Mouse (Mus musculus): ENCODE measurements around the gene Gm17334. TPM values are rescaled to one million over a fixed set of nuclear protein-coding genes. Genes with fewer than 3 reads are reported as not detected.

Gene Gm17334
- polyA plus RNA-seq, 1 experiment from 2014 or later: not detected

GRCm38 (mm10) chr11:53795813-53796212 lies 22.8 kb upstream of the Gm17334 start:
- Histone ChIP-seq H3K9ac (no peak overlapping the region), H3K36me3 (no peaks in the 10 kb centered on the region), H3K27me3 (no peaks in the 10 kb centered on the region), H3K9me3 (no peaks in the 10 kb centered on the region), H3K4me1 (peaks cover 30% of the 10 kb centered on the region), H3K4me2 (no peak overlapping the region), H3K27ac (no peak overlapping the region), H3K4me3 (no peak overlapping the region)
- no peak for ATAC-seq (ENCODE audit: insufficient number of reproducible peaks, insufficient read depth, low FRiP score, low TSS enrichment, low read depth)
- 56% methylated on average over 8 of the region's 8 CpGs for WGBS

DNA sequence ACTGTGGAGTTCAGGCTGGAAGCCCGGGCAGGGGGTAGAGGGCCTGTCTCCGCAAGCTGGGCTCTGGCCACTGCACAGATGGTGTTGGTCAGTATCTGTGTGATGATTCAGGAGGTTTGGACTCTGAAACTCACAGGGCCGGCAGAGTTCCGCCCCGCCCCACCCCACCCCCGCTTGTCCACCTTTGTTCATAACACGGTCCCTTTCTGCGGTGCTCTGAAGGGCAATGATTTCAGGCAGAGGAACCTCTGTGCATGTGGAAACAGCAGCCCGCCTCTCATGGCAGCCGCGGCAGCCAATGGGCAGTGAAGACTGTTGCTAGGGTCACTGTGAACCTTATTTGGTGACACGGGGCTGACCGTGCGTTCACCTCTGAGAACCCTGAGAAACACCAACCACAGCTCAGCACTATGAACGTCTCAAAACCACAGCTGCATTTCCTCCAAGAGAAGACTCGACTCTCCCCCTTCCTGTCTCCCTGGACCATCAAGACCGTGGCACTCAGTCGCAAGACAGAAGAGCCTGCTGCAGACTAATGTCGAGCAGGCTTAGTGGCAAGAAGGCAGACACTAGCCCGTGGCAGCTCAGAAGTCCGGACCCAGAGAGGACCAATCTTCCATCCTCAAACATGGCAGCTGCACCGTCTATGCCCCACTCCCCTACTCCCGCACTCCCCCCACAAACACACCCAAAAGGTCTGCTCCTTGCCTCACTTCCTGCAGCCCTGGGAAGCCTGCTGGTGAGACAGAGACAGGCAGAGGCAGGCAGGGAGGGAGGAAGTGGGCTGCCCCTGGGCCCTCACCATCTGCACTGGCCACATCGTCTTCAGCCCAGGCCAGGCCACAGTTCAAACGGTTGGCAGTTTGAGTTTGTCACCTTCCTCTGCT lies 21.9 kb upstream of the Gm17334 start:
- Histone ChIP-seq H3K27me3 (no peaks in the 10 kb centered on the region), H3K4me1 (peaks cover 30% of the 10 kb centered on the region), H3K9ac (no peak overlapping the region), H3K27ac (no peak overlapping the region), H3K9me3 (no peaks in the 10 kb centered on the region), H3K4me2 (no peak overlapping the region), H3K4me3 (no peak overlapping the region), H3K36me3 (no peaks in the 10 kb centered on the region)
- WGBS: 66% methylated on average over 25 of the region's 25 CpGs
- no peak for ATAC-seq (ENCODE audit: insufficient number of reproducible peaks, insufficient read depth, low FRiP score, low TSS enrichment, low read depth)

DNA sequence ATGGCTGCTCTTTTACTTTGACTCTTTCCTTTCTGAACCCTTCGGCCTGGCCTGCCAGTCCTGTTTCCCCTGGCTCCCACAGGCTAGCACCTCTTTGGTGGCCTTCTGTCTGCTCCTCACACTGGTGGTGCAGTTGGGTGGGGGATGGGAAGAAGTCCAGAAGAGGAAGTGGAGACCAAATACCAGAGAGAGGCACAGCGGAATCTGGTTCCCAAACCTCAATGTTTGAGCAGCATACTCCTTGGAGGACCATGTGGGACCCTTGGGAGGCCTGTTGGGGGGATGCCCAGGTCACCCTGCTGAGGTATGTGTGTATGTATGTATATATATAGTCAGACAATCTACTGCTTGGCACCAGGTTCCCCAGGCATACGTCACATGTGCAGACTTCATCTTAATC lies 21.0 kb upstream of the Gm17334 start:
- Histone ChIP-seq H3K27me3 (no peaks in the 10 kb centered on the region), H3K9me3 (no peaks in the 10 kb centered on the region), H3K4me2 (no peak overlapping the region), H3K27ac (no peak overlapping the region), H3K4me1 (peaks cover 30% of the 10 kb centered on the region), H3K4me3 (no peak overlapping the region), H3K36me3 (no peaks in the 10 kb centered on the region), H3K9ac (no peak overlapping the region)
- 74% methylated on average over 3 of the region's 3 CpGs for WGBS
- ATAC-seq (ENCODE audit: insufficient number of reproducible peaks, insufficient read depth, low FRiP score, low TSS enrichment, low read depth): no peak

DNA sequence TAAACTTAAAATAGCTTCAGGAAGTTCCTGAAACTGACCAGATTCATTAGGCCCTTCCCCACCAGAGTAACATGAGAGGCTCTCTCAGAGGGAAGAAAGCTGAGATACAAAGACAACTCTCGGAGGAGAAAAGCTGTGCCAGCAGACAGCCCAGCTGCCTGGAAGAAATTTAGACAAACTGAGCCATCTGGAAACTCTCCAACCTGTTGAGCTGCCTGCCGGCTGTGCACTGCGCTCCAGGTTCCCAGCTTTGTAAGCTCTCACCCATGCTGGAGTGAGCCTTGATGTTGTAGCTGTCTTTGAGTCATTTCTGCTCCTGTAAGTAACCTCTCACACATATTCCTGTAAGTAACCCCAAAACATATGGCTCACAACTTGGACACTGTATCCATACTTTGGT lies 20.0 kb upstream of the Gm17334 start:
- Histone ChIP-seq H3K27me3 (no peaks in the 10 kb centered on the region), H3K36me3 (no peaks in the 10 kb centered on the region), H3K9ac (no peak overlapping the region), H3K4me2 (no peak overlapping the region), H3K4me3 (no peak overlapping the region), H3K9me3 (no peaks in the 10 kb centered on the region), H3K27ac (0 out of 2 replicates have a peak overlapping the region, but pooled peaks have one; percentile 16), H3K4me1 (peaks cover 30% of the 10 kb centered on the region)
- ATAC-seq (ENCODE audit: insufficient number of reproducible peaks, insufficient read depth, low FRiP score, low TSS enrichment, low read depth): no peak
- 37% methylated on average over 3 of the region's 3 CpGs for WGBS

GRCm38 (mm10) chr11:53789277-53789676 lies 16.3 kb upstream of the Gm17334 start:
- H3K9me3 ChIP-seq: no peaks in the 10 kb centered on the region
- no peak overlapping the region for H3K4me3 ChIP-seq
- H3K9ac ChIP-seq: no peak overlapping the region
- 0 out of 2 replicates have a peak, but pooled peaks cover 4% of the 10 kb centered on the region for H3K4me1 ChIP-seq
- no peak for ATAC-seq (ENCODE audit: insufficient number of reproducible peaks, insufficient read depth, low FRiP score, low TSS enrichment, low read depth)
- no peak overlapping the region for H3K4me2 ChIP-seq
- WGBS: 68% methylated on average over 3 of the region's 3 CpGs
- H3K36me3 ChIP-seq: no peaks in the 10 kb centered on the region
- H3K27me3 ChIP-seq: no peaks in the 10 kb centered on the region
- H3K27ac ChIP-seq: no peak overlapping the region

- Histone ChIP-seq H3K4me2 (no peak overlapping the region), H3K9ac (no peak overlapping the region), H3K9me3 (no peaks in the 10 kb centered on the region), H3K4me3 (no peak overlapping the region), H3K4me1 (0 out of 2 replicates have a peak, but pooled peaks cover 4% of the 10 kb centered on the region), H3K27me3 (no peaks in the 10 kb centered on the region), H3K27ac (no peak overlapping the region), H3K36me3 (no peaks in the 10 kb centered on the region)
- no peak for ATAC-seq (ENCODE audit: insufficient number of reproducible peaks, insufficient read depth, low FRiP score, low TSS enrichment, low read depth)
- WGBS: 70% methylated on average over 8 of the region's 8 CpGs
Measured at GRCm38 (mm10) chr11:53788196-53788595, 15.2 kb upstream of the Gm17334 start.

- H3K27ac ChIP-seq: no peak overlapping the region
- no peaks in the 10 kb centered on the region for H3K27me3 ChIP-seq
- no peaks in the 10 kb centered on the region for H3K9me3 ChIP-seq
- H3K4me3 ChIP-seq: no peak overlapping the region
- no peak overlapping the region for H3K4me2 ChIP-seq
- WGBS: 85% methylated on average over 13 of the region's 13 CpGs
- no peaks in the 10 kb centered on the region for H3K4me1 ChIP-seq
- H3K36me3 ChIP-seq: no peaks in the 10 kb centered on the region
- H3K9ac ChIP-seq: no peak overlapping the region
- no peak for ATAC-seq (ENCODE audit: insufficient number of reproducible peaks, insufficient read depth, low FRiP score, low TSS enrichment, low read depth)
Measured at GRCm38 (mm10) chr11:53786058-53787031, 13.4 kb upstream of the Gm17334 start.

GRCm38 (mm10) chr11:53785311-53785936 lies 12.4 kb upstream of the Gm17334 start:
- H3K4me1 ChIP-seq: no peaks in the 10 kb centered on the region
- H3K9me3 ChIP-seq: no peaks in the 10 kb centered on the region
- no peak overlapping the region for H3K9ac ChIP-seq
- H3K4me3 ChIP-seq: no peak overlapping the region
- ATAC-seq (ENCODE audit: insufficient number of reproducible peaks, insufficient read depth, low FRiP score, low TSS enrichment, low read depth): no peak
- WGBS: 78% methylated on average over 3 of the region's 3 CpGs
- no peaks in the 10 kb centered on the region for H3K27me3 ChIP-seq
- no peak overlapping the region for H3K27ac ChIP-seq
- H3K36me3 ChIP-seq: no peaks in the 10 kb centered on the region
- no peak overlapping the region for H3K4me2 ChIP-seq

DNA sequence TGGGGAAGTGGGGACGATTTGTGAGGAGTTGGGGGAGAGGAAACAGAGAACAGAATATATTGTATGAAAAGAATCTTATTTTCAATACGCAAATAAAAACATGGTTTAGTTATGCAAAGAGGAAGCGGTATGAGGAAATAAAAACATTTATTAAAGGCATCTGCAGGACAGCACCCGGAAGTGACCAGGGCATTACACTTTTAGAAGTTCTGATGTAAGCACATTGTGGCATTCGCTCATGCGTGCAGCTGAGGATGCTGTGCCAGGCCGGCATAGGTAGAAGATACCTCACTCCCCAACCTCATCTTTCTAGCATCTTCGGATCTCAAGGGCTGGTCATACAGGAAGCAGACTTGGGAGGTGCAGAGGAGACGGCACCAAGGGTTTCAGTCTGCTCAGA lies 10.3 kb upstream of the Gm17334 start:
- Histone ChIP-seq H3K4me2 (no peak overlapping the region), H3K27ac (no peak overlapping the region)
- WGBS: 82% methylated on average over 9 of the region's 9 CpGs

DNA sequence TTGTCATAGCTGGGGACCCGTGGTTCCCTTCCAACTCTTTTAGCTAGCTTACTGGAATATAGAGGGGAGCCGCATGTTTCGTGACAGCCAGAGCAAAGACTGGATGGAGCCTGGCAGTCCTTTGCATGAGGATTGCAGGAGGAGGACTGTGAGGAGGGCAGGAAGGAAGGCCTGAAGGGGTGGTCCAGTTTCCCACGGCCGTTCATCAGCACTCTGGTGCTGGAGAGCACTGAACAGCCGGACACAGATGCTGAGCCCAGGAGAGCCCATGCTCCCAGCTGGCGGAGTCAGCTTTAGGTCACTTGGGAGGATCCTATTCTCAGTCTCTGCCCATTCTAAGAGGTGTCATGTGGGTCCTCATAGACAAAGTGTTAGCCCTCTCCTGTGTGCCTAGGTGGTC lies 9.0 kb upstream of the Gm17334 start:
- 88% methylated on average over 7 of the region's 7 CpGs for WGBS
- Histone ChIP-seq H3K27ac (no peak overlapping the region), H3K4me1 (no peaks in the 10 kb centered on the region), H3K36me3 (peaks cover 11% of the 10 kb centered on the region; the same call in 1 of the 2 replicates), H3K9me3 (no peaks in the 10 kb centered on the region), H3K9ac (no peak overlapping the region), H3K4me3 (no peak overlapping the region), H3K4me2 (no peak overlapping the region), H3K27me3 (no peaks in the 10 kb centered on the region)
- ATAC-seq (ENCODE audit: insufficient number of reproducible peaks, insufficient read depth, low FRiP score, low TSS enrichment, low read depth): no peak

More for the DNA sequence above, 10.3 kb upstream of the Gm17334 start:
- Histone ChIP-seq H3K4me3 (no peak overlapping the region), H3K9ac (no peak overlapping the region), H3K4me1 (no peaks in the 10 kb centered on the region), H3K36me3 (0 out of 2 replicates have a peak, but pooled peaks cover 3% of the 10 kb centered on the region), H3K27me3 (no peaks in the 10 kb centered on the region), H3K9me3 (no peaks in the 10 kb centered on the region)
- no peak for ATAC-seq (ENCODE audit: insufficient number of reproducible peaks, insufficient read depth, low FRiP score, low TSS enrichment, low read depth)

- H3K4me3 ChIP-seq: no peak overlapping the region
- no peaks in the 10 kb centered on the region for H3K9me3 ChIP-seq
- WGBS: 83% methylated on average over 4 of the region's 4 CpGs
- no peaks in the 10 kb centered on the region for H3K27me3 ChIP-seq
- no peak overlapping the region for H3K4me2 ChIP-seq
- no peak overlapping the region for H3K9ac ChIP-seq
- ATAC-seq (ENCODE audit: insufficient number of reproducible peaks, insufficient read depth, low FRiP score, low TSS enrichment, low read depth): no peak
- no peak overlapping the region for H3K27ac ChIP-seq
- H3K4me1 ChIP-seq: no peaks in the 10 kb centered on the region
- H3K36me3 ChIP-seq: peaks cover 15% of the 10 kb centered on the region
Measured at GRCm38 (mm10) chr11:53781201-53781775, 8.3 kb upstream of the Gm17334 start.

All from embryonic facial prominence, embryonic 13.5 days (tissue).